Mouse (Mus musculus): ENCODE results near the gene Cluh. TPM values are rescaled to one million over a fixed set of nuclear protein-coding genes. Genes with fewer than 3 reads are reported as not detected.

Cluh gene
- polyA plus RNA-seq, 1 experiment = 14.5 TPM

DNA sequence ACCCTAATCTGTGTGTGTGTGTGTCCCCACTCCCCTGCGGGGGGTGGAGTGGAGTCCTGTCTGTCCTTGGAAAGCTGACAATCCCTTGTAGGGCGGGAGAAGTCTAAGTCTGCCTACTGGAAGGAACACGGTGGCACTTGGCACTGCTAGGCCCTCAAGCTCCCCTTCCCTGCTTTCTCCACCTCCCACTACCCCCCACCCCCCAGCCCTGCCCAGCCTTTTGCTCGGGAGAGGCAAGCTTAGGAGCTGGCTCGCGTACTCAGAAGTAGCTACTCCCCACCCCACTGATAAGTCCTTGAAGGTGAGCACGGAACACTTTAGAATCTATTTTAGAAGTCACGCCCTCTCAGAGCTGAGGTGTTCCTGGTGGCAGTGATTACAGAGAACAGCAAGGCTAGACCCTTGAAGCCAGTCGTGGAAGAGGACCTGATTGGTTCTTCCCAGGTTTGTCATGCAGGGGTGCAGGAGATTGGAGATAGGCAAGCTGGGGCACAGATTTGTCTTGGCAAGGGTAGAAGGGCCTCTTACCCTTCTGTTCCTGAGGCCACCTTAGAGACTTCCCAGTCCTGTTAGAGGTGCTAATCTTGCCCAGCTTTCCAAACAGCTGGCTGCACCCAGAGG lies 10.4 kb upstream of the Cluh start:
- H3K27ac ChIP-seq (ENCODE audit: insufficient read depth, low read depth, low read length) = peak overlapping the region; percentile 29
- no peak for TF ChIP-seq CTCF (IDR thresholded peaks at IDR 0.05; ENCODE audit: low read depth, low read length)
- TF ChIP-seq POLR2A (IDR thresholded peaks at IDR 0.05; ENCODE audit: borderline replicate concordance, low read depth, low read length) = no peak; the same call in 1 of the 2 replicates
- peak overlapping the region; percentile 90 for H3K4me3 ChIP-seq (ENCODE audit: insufficient read depth, low read length)
- peaks cover 22% of the 10 kb centered on the region for H3K4me1 ChIP-seq (ENCODE audit: control insufficient read depth, insufficient read depth, low read length)

DNA sequence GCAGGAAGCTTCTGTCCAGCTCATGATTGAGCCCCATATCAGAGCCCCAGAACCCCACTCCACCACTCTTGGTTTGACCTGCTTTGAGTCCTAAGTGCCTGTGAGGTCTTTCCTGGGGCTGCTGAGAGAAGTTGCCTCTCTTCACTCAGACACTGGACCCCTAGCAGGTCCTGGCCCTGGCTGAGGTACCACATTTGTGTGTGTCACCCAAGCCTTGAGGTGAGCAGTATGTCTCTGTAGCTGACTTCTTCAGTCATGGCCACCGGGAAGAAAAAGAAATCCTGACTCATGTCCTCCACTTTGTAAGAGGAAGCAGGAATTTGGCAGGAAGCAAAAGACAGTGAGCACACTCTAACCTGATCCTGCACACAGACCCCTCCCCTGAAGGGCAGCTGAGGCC lies 9.7 kb upstream of the Cluh start:
- Histone ChIP-seq H3K4me1 (ENCODE audit: control insufficient read depth, insufficient read depth, low read length) (peaks cover 24% of the 10 kb centered on the region), H3K4me3 (ENCODE audit: insufficient read depth, low read length) (no peak overlapping the region), H3K27ac (ENCODE audit: insufficient read depth, low read depth, low read length) (no peak overlapping the region)
- TF ChIP-seq CTCF (IDR thresholded peaks at IDR 0.05; ENCODE audit: low read depth, low read length) (no peak), POLR2A (IDR thresholded peaks at IDR 0.05; ENCODE audit: borderline replicate concordance, low read depth, low read length) (no peak)

DNA sequence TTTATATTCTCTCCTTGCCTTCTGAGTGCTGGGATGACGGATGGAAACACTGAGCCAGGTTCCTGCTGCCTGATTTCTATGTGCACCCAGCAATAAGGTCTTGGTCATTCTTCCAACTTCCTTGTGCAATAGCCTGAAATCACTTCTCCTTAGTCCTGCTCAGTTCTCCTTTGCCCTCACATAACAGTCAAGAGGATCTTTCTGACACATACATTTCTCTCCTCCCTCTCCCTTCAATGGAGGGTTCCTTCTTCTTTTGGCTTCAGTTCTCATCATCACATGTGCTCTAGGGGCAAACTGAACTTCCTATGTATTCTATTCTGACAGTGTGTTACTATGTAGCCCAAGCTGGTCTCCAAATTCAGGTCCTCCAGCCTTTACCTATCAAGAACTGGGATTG lies 1.3 kb upstream of the Cluh start:
- Histone ChIP-seq H3K4me3 (ENCODE audit: insufficient read depth, low read length) (no peak overlapping the region), H3K27ac (ENCODE audit: insufficient read depth, low read depth, low read length) (peak overlapping the region; percentile 94)

DNA sequence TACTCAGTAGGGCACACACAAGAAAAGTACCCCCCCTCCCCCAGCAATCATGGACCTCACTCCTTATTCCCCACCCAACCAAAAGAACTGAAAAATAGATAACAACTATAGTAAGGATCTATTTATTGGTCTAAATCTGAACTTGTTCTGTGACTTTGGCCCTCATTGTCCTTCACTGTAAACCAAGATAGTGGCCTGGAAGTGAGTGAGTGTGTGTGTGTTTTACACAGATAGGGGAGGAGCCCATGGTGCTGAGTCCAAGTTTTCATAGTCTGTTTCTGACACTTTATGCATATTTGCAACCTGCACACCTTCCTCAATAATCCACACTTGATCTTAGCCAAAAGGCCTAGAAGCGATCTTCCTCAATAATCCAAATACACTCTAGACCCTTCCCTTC lies 619 bp upstream of the Cluh start:
- H3K4me1 ChIP-seq (ENCODE audit: control insufficient read depth, insufficient read depth, low read length) = peaks cover 49% of the 10 kb centered on the region
- TF ChIP-seq POLR2A (IDR thresholded peaks at IDR 0.05; ENCODE audit: borderline replicate concordance, low read depth, low read length) = no peak
- no peak for TF ChIP-seq CTCF (IDR thresholded peaks at IDR 0.05; ENCODE audit: low read depth, low read length)

More for the DNA sequence above, 1.3 kb upstream of the Cluh start:
- H3K4me1 ChIP-seq (ENCODE audit: control insufficient read depth, insufficient read depth, low read length) = peaks cover 46% of the 10 kb centered on the region
- TF ChIP-seq CTCF (IDR thresholded peaks at IDR 0.05; ENCODE audit: low read depth, low read length) (no peak), POLR2A (IDR thresholded peaks at IDR 0.05; ENCODE audit: borderline replicate concordance, low read depth, low read length) (no peak)

DNA sequence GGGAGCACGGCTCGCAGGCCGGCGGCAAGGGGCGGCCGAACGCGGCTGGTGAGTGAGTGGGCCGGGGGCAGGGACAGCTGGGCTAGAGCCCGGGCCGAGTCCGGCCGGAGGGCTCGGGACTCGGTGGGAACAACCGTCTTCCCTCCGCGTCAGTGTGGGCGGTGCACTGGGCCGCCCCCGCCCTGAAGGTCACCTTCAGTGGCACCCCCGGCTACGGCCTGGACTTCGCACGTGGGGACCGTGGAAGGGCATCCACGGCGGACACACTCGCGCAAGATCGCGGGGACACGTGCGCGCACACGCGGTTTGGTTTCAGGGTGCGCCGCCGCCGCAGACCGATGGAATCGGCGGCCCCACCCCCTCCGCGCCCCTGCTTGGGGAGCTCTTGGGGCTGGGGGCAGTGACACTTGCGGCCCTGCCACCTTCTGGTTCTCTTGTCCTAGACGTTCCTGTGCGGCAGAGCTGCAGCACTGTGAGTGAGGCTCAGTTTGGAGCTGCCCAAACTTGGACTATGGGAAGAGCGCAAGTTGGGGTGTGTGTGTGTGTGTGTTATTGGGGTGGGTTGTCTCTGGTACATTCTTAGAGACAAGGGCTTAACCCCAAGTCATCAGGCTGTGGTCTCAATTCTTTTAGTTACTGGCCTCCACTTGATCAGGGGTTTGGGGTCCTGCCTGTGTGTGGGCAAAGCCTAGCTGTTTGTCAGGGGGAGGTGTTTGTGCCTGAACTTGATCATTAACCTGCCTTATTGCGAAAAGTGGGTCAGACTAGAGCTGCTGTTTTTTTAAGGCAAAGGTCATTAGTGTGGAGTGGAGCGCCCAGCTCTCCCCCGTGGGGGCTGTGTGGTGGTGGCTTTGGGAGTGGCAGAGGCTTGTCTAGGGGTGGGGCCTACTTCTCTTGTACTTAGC lies 604 bp downstream of the Cluh start:
- Histone ChIP-seq H3K4me1 (ENCODE audit: control insufficient read depth, insufficient read depth, low read length) (peaks cover 50% of the 10 kb centered on the region), H3K4me3 (ENCODE audit: insufficient read depth, low read length) (peak overlapping the region; percentile 94), H3K27ac (ENCODE audit: insufficient read depth, low read depth, low read length) (peak overlapping the region; percentile 63)
- no peak for TF ChIP-seq CTCF (IDR thresholded peaks at IDR 0.05; ENCODE audit: low read depth, low read length)

More for the DNA sequence above, 619 bp upstream of the Cluh start:
- H3K27ac ChIP-seq (ENCODE audit: insufficient read depth, low read depth, low read length) = peak overlapping the region; percentile 94
- peak overlapping the region; percentile 55 for H3K4me3 ChIP-seq (ENCODE audit: insufficient read depth, low read length)

DNA sequence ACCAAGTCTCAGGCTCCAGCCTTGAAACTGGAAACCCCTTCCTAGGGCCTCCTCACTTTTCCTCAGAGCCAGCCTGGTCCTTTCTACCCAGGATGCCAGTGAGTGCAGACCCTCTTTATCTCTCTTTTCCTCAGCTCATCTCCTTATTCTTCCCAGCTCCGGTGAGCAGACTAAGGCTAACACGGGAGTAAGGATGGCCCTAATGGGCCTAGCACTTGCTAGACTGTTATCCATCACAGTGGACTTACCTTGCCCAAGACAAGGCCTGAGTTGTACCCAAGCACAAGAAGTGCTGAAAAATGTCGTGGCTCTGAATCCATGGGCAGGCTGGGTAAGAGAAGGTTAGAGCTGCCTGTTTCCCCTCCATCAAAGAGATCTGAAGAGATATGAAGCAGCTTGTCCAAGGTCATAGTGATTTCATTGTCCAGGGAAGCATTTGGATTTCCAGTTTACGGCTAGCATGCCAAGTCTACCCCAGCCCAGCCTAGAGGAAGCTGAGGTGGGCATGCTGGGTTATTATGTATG lies 1.3 kb downstream of the Cluh start:
- no peak for TF ChIP-seq POLR2A (IDR thresholded peaks at IDR 0.05; ENCODE audit: borderline replicate concordance, low read depth, low read length)
- TF ChIP-seq CTCF (IDR thresholded peaks at IDR 0.05; ENCODE audit: low read depth, low read length) = peak; percentile 32; the same call in 1 of the 2 replicates
- H3K4me3 ChIP-seq (ENCODE audit: insufficient read depth, low read length) = peak overlapping the region; percentile 94
- no peak overlapping the region for H3K27ac ChIP-seq (ENCODE audit: insufficient read depth, low read depth, low read length)
- peaks cover 57% of the 10 kb centered on the region for H3K4me1 ChIP-seq (ENCODE audit: control insufficient read depth, insufficient read depth, low read length)

DNA sequence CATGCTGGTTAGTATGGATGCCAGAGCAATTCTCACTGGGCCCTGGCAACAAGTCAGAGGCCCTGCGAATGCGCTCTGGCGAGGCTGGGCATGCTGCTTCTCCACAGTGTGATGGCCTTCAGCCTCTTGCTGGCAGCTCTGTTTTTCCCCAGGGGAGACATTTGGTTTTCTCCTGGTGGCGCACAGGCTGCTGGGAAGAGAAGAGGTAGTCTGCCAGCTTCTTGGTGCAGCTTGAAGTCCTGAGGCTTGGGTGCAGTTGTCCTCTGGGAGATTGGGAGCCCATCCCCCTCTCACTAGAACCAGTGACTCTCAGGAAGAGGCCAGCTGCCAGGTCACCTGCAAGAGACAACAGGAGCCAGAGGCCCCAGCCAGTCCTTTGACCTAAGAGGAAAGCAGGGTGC lies 3.5 kb downstream of the Cluh start:
- TF ChIP-seq POLR2A (IDR thresholded peaks at IDR 0.05; ENCODE audit: borderline replicate concordance, low read depth, low read length) = no peak
- no peak for TF ChIP-seq CTCF (IDR thresholded peaks at IDR 0.05; ENCODE audit: low read depth, low read length)
- no peak overlapping the region for H3K27ac ChIP-seq (ENCODE audit: insufficient read depth, low read depth, low read length)
- no peak overlapping the region for H3K4me3 ChIP-seq (ENCODE audit: insufficient read depth, low read length)
- peaks cover 48% of the 10 kb centered on the region for H3K4me1 ChIP-seq (ENCODE audit: control insufficient read depth, insufficient read depth, low read length)

DNA sequence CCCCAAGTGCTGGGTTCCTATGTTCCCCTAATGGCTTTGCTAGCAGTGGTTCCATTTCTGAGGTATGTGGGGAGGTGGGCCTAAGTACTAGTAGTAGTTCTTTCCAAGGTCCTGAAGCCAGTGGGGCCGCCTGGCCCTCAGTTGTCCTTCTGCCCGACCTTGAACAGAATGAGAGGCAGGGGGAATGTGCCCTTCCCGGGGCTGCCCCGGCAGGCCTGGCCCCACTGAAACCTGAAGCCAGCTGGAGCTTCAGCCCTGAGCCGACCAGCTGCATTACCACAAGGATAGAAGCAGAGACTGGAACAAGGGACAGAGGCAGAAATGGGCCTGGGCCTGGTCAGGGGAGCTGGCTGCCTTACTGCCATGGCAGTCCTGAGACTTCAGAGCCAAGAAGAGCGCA lies 4.1 kb downstream of the Cluh start:
- Histone ChIP-seq H3K27ac (ENCODE audit: insufficient read depth, low read depth, low read length) (no peak overlapping the region), H3K4me3 (ENCODE audit: insufficient read depth, low read length) (no peak overlapping the region), H3K4me1 (ENCODE audit: control insufficient read depth, insufficient read depth, low read length) (peaks cover 45% of the 10 kb centered on the region)
- no peak for TF ChIP-seq POLR2A (IDR thresholded peaks at IDR 0.05; ENCODE audit: borderline replicate concordance, low read depth, low read length)
- no peak for TF ChIP-seq CTCF (IDR thresholded peaks at IDR 0.05; ENCODE audit: low read depth, low read length)

DNA sequence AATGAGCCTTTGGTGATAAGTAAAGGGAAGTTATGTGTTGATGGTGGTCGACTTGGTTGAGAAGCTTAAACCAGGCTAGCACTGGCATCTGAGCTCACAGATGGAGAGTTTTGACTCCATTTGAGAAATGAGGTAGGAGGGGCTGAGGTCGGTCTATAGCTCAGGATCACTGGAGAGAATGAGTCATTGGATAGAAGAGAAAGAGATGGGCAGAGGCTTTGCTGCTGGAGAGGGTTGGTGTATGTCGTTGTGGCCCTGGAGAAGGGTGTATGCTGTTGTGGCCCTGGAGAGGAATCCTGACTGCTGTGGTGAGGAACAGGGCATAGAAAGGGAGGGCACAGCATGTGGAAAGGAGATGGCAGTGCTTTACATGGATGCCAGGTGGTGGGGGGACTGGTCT lies 6.6 kb downstream of the Cluh start:
- Histone ChIP-seq H3K27ac (ENCODE audit: insufficient read depth, low read depth, low read length) (no peak overlapping the region), H3K4me1 (ENCODE audit: control insufficient read depth, insufficient read depth, low read length) (peaks cover 36% of the 10 kb centered on the region), H3K4me3 (ENCODE audit: insufficient read depth, low read length) (no peak overlapping the region)
- TF ChIP-seq CTCF (IDR thresholded peaks at IDR 0.05; ENCODE audit: low read depth, low read length) (no peak), POLR2A (IDR thresholded peaks at IDR 0.05; ENCODE audit: borderline replicate concordance, low read depth, low read length) (no peak)

DNA sequence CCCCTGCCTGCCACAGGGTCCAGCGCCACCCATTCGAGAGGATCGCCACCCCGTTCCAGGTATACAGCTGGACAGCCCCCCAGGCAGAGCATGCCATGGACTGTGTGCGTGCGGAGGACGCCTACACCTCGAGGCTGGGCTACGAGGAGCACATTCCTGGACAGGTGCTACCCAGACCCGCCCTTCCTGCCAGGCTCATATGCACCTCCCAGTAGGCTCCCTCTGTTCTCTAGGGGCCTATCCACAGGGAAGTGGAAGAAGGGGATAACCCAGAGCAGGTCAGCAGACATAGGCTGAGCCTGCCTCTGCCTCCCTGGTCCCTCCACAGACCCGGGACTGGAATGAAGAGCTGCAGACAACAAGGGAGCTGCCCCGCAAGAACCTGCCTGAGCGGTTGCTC lies 11.0 kb downstream of the Cluh start:
- no peak for TF ChIP-seq CTCF (IDR thresholded peaks at IDR 0.05; ENCODE audit: low read depth, low read length)
- TF ChIP-seq POLR2A (IDR thresholded peaks at IDR 0.05; ENCODE audit: borderline replicate concordance, low read depth, low read length) = no peak
- Histone ChIP-seq H3K27ac (ENCODE audit: insufficient read depth, low read depth, low read length) (no peak overlapping the region), H3K4me3 (ENCODE audit: insufficient read depth, low read length) (no peak overlapping the region), H3K4me1 (ENCODE audit: control insufficient read depth, insufficient read depth, low read length) (peaks cover 33% of the 10 kb centered on the region)

Data from bone marrow macrophage, adult 2 months (primary cell).